Comparison of ENCODE assay signal across 13 mouse cellular contexts in the genomic region with DNA sequence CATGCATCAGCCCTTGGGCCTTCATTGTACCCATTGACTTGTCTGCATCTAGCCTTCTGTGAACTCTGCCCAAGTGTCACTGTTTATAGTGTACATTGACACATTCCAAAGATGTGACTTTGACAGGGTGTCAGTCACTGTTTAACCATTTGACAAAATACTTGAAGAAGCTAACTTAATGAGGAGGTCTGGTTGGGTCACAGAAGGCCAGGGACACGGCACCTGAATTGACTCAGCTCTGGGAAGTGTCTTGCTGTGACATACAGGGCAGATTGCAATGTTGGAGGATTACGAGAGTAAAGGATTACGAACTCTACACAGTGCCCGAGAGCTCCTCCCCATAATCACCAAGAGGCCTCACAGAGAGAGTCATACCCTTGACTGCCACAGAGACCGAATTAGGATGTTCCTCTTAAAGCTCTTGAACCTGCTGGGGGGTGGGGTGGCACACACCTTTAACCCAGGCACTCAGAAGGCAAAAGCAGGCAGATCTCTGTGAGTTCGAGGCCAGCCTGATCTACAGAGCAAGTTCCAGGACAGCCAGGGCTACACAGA. TPM values are rescaled to one million over a fixed set of nuclear protein-coding genes. Genes with fewer than 3 reads are reported as not detected.
DNase-seq lines count a peak whose midpoint lies in the region; ATAC-seq and TF ChIP-seq lines count a peak whose summit lies in the region.
"Had no signal": no experiment of that assay in that cellular context is flagged by ENCODE, and none has a peak within 500 bp of the region (broad histone marks: within the 10 kb centered on the region; RNA-seq: fewer than 3 reads in every experiment).

No protein-coding gene starts in this region.

- TF ChIP-seq CTCF in kidney, adult 2 months (conservative IDR thresholded peaks at IDR 0.05; ENCODE audit: insufficient read depth, insufficient read length, low read depth, low read length) = no peak
- TF ChIP-seq CTCF in G1E (IDR thresholded peaks at IDR 0.05; ENCODE audit: low read depth, low read length) = no peak
- TF ChIP-seq CTCF in liver, postnatal 0 days (IDR thresholded peaks at IDR 0.05; ENCODE audit: low read depth) = 0 out of 2 replicates have a peak, but pooled peaks have one; percentile 1
- TF ChIP-seq CTCF in gastrocnemius, adult 2 months (IDR thresholded peaks at IDR 0.05) = no peak

- no peaks in the 10 kb centered on the region for H3K4me1 ChIP-seq in kidney, adult 2 months (ENCODE audit: control insufficient read depth, insufficient read depth, low read length)
- H3K4me1 ChIP-seq in G1E (ENCODE audit: insufficient read depth, low read depth, low read length) = peaks cover 78% of the 10 kb centered on the region
- H3K4me1 ChIP-seq in liver, postnatal 0 days (ENCODE audit: insufficient read depth) = peaks cover 37% of the 10 kb centered on the region
- peaks cover 4% of the 10 kb centered on the region; the same call in 1 of the 2 replicates for H3K4me1 ChIP-seq in embryonic facial prominence, embryonic 10.5 days
- H3K4me1 ChIP-seq: limb, embryonic 13.5 days; neural tube, embryonic 12.5 days had no signal

- no peaks in the 10 kb centered on the region for H3K36me3 ChIP-seq in kidney, adult 2 months (ENCODE audit: control insufficient read depth, insufficient read depth, low read length)
- peaks cover 4% of the 10 kb centered on the region for H3K36me3 ChIP-seq in G1E (replicated peaks)
- H3K36me3 ChIP-seq in liver, postnatal 0 days (replicated peaks; ENCODE audit: insufficient read depth, low read length) = no peaks in the 10 kb centered on the region
- no peaks in the 10 kb centered on the region for H3K36me3 ChIP-seq in embryonic facial prominence, embryonic 10.5 days (replicated peaks)
- H3K36me3 ChIP-seq: limb, embryonic 13.5 days; neural tube, embryonic 12.5 days had no signal

- no peaks in the 10 kb centered on the region for H3K27me3 ChIP-seq in kidney, adult 2 months (replicated peaks; ENCODE audit: control insufficient read depth, insufficient read depth, low read length)
- H3K27me3 ChIP-seq in G1E (ENCODE audit: insufficient read depth, low read length) = no peaks in the 10 kb centered on the region
- no peaks in the 10 kb centered on the region for H3K27me3 ChIP-seq in liver, postnatal 0 days (ENCODE audit: insufficient read depth, low read length)
- H3K27me3 ChIP-seq in embryonic facial prominence, embryonic 10.5 days (replicated peaks; ENCODE audit: low read depth, poor library complexity, severe bottlenecking) = no peaks in the 10 kb centered on the region
- H3K27me3 ChIP-seq: limb, embryonic 13.5 days; neural tube, embryonic 12.5 days had no signal

- no peak for TF ChIP-seq EP300 in liver, postnatal 0 days (IDR thresholded peaks at IDR 0.05; ENCODE audit: low read depth)

- no peak overlapping the region; the same call in 1 of the 2 replicates for H3K9ac ChIP-seq in liver, postnatal 0 days (replicated peaks)
- H3K9ac ChIP-seq: limb, embryonic 13.5 days; neural tube, embryonic 12.5 days had no signal

- DNase-seq in kidney, adult 2 months = peak; percentile 48
- no peak for DNase-seq in kidney, postnatal 4 days
- peak; percentile 59 for DNase-seq in G1E (ENCODE audit: low spot score)
- DNase-seq in c-Kit-negative CD71-positive TER-119-positive erythroid progenitor cells, embryonic 14.5 days (ENCODE audit: low read depth, low spot score) = peak; percentile 19
- DNase-seq in liver, postnatal 0 days = no peak
- DNase-seq in embryonic facial prominence, embryonic 10.5 days (ENCODE audit: low spot score) = no peak
- no peak for DNase-seq in gastrocnemius, adult 2 months
- DNase-seq: cerebellum, adult 11-12 months; heart, postnatal 4 days; lung, postnatal 10 days; right cerebral cortex, postnatal 25 days had no signal

- intact Hi-C loops in gastrocnemius, adult 2 months (cut with DNase I) = no loop called here

- no peaks in the 10 kb centered on the region for H3K9me3 ChIP-seq in G1E (replicated peaks)
- H3K9me3 ChIP-seq in liver, postnatal 0 days (ENCODE audit: low read length) = no peaks in the 10 kb centered on the region
- no peaks in the 10 kb centered on the region for H3K9me3 ChIP-seq in embryonic facial prominence, embryonic 10.5 days
- H3K9me3 ChIP-seq: limb, embryonic 13.5 days; neural tube, embryonic 12.5 days had no signal

- no peak overlapping the region for H3K4me2 ChIP-seq in liver, postnatal 0 days (ENCODE audit: low read depth, low read length)
- H3K4me2 ChIP-seq: limb, embryonic 13.5 days; neural tube, embryonic 12.5 days had no signal

- no peak overlapping the region for H3K4me3 ChIP-seq in kidney, adult 2 months (ENCODE audit: insufficient read depth, low read depth, low read length)
- peak overlapping the region; percentile 34; the same call in 1 of the 2 replicates for H3K4me3 ChIP-seq in G1E (ENCODE audit: low read depth, low read length)
- H3K4me3 ChIP-seq in liver, postnatal 0 days (ENCODE audit: low read depth, low read length) = no peak overlapping the region
- no peak overlapping the region for H3K4me3 ChIP-seq in embryonic facial prominence, embryonic 10.5 days
- no peak overlapping the region for H3K4me3 ChIP-seq in gastrocnemius, adult 2 months
- H3K4me3 ChIP-seq: limb, embryonic 13.5 days; neural tube, embryonic 12.5 days had no signal

- no peak for TF ChIP-seq POLR2A in kidney, adult 2 months (IDR thresholded peaks at IDR 0.05; ENCODE audit: low read depth, low read length)

- H3K27ac ChIP-seq in kidney, adult 2 months (ENCODE audit: insufficient read depth, low read depth, low read length) = no peak overlapping the region
- peak overlapping the region; percentile 70 for H3K27ac ChIP-seq in liver, postnatal 0 days (ENCODE audit: low read depth)
- H3K27ac ChIP-seq in embryonic facial prominence, embryonic 10.5 days (replicated peaks) = no peak overlapping the region
- H3K27ac ChIP-seq in gastrocnemius, adult 2 months = no peak overlapping the region
- H3K27ac ChIP-seq: limb, embryonic 13.5 days; neural tube, embryonic 12.5 days had no signal

- WGBS in kidney, adult 2 months = 82% methylated on average over 6 of the region's 6 CpGs
- 48% methylated on average over 6 of the region's 6 CpGs for WGBS in liver, postnatal 0 days (ENCODE audit: insufficient replicate concordance)
- 84% methylated on average over 6 of the region's 6 CpGs for WGBS in embryonic facial prominence, embryonic 10.5 days

- peak; percentile 12; the same call in 1 of the 2 replicates for ATAC-seq in G1E (ENCODE audit: extremely low read depth, insufficient number of reproducible peaks, low FRiP score, poor library complexity, severe bottlenecking)
- no peak for ATAC-seq in liver, postnatal 0 days

RNA-seq across cellular contexts. Expression of gene Rnf130, which starts 44.4 kb away (rescaled TPM):
- 60.1 and 69.5 TPM in 2 replicates for polyA plus RNA-seq in kidney, adult 2 months (2012; rRNA removed)
- total RNA-seq in G1E (2014; fragmentation: Nextera tagmentation) (195 and 199 TPM in 2 replicates), G1E (2017) (225 and 240 TPM in 2 replicates)
- polyA plus RNA-seq in G1E (2012) = 80.8 and 103 TPM in 2 replicates
- 75.0 and 82.0 TPM in 2 replicates for polyA plus RNA-seq in liver, postnatal 0 days (2015; fragmentation: Nextera tagmentation; extraction: Ambion mirVana)
- 57.4 and 60.5 TPM in 2 replicates for polyA plus RNA-seq in embryonic facial prominence, embryonic 10.5 days (2016; fragmentation: Nextera tagmentation; extraction: Ambion mirVana)
- total RNA-seq in gastrocnemius, adult 2 months (2021) = 10 to 100 TPM; 41.3 to 51.8 TPM

Comparison
In these comparisons a context has a peak if more than half of its experiments do, and no peak if none do; other contexts are left out.
1. DNase-seq: peak in kidney, adult 2 months (single experiment), G1E (single experiment) and c-Kit-negative CD71-positive TER-119-positive erythroid progenitor cells, embryonic 14.5 days (single experiment); none in kidney, postnatal 4 days (0 of 2), liver, postnatal 0 days (single experiment), embryonic facial prominence, embryonic 10.5 days (single experiment) and gastrocnemius, adult 2 months (single experiment).